In the genomic region with DNA sequence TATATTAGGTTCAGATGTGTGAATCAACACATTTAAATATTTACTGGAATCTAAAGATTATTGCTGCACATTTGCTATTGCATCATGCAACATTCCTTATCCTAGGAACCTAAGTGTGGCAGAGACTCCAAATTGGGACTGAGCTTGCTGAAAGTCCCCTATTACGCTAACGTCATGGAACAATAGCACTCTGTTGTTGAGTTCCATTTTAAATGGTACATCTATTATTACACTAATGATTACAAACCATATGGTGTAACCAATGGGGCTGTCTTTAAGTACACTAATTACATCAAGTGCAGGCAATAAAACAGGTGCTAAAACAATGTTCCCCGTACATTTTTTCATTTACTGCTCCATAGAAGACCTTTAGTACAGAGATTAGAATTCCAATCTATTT, we compare ENCODE assay signal across 18 mouse cellular contexts.
"Had no signal": no experiment of that assay in that cellular context is flagged by ENCODE, and none has a peak within 500 bp of the region (broad histone marks: within the 10 kb centered on the region; RNA-seq: fewer than 3 reads in every experiment).

No protein-coding gene starts in this region.

- H3K4me3 ChIP-seq: midbrain, embryonic 10.5 days; midbrain, embryonic 12.5 days; myocyte; neural tube, embryonic 13.5 days; neural tube, embryonic 15.5 days had no signal

- DNase-seq: lung, adult 18-20 months; lung, embryonic 14.5 days; lung, postnatal 10 days; lung, postnatal 4 days; midbrain, embryonic 14.5 days; right cerebral cortex, adult 18-20 months; right cerebral cortex, postnatal 25 days; right cerebral cortex, postnatal 4 days; spleen, adult 18-20 months; thymus, adult 18-20 months; thymus, postnatal 14 days; thymus, postnatal 36 days had no signal

- H3K27me3 ChIP-seq: midbrain, embryonic 12.5 days; neural tube, embryonic 13.5 days; neural tube, embryonic 15.5 days had no signal

- H3K9me3 ChIP-seq: midbrain, embryonic 10.5 days; midbrain, embryonic 12.5 days; neural tube, embryonic 13.5 days; neural tube, embryonic 15.5 days had no signal

- ATAC-seq: midbrain, embryonic 16.5 days had no signal

- H3K9ac ChIP-seq: lung, embryonic 14.5 days; midbrain, embryonic 12.5 days; neural tube, embryonic 13.5 days; neural tube, embryonic 15.5 days had no signal

- H3K4me1 ChIP-seq: midbrain, embryonic 10.5 days; midbrain, embryonic 12.5 days; neural tube, embryonic 13.5 days; neural tube, embryonic 15.5 days had no signal

- H3K4me2 ChIP-seq: lung, embryonic 14.5 days; midbrain, embryonic 12.5 days; neural tube, embryonic 13.5 days; neural tube, embryonic 15.5 days had no signal

- H3K27ac ChIP-seq: midbrain, embryonic 10.5 days; midbrain, embryonic 12.5 days; neural tube, embryonic 13.5 days; neural tube, embryonic 15.5 days had no signal

- H3K36me3 ChIP-seq: midbrain, embryonic 10.5 days; midbrain, embryonic 12.5 days; neural tube, embryonic 13.5 days; neural tube, embryonic 15.5 days had no signal
